Mouse (Mus musculus) layer of hippocampus, postnatal 10 days (tissue): Measurements from ENCODE around the gene Auts2. TPM values are rescaled to one million over a fixed set of nuclear protein-coding genes. Genes with fewer than 3 reads are reported as not detected.

Source experiments
- DNase-seq, 2 experiments: peaks; one replicate each; pipeline ENCODE4 v3.0.0; 2021; ENCODE audit warnings: low spot score in 2 of 2
- total RNA-seq, 2 experiments: library from RNA; stranded (reverse); gene quantifications; 2 replicates each; pipeline ENCODE4 v1.2.3; 2021

Gene Auts2
- total RNA-seq, 2 experiments from 2014 or later = 137 to 150 TPM

GRCm38 (mm10) chr5:131769273-131769672, 773.9 kb downstream of the Auts2 start:
- DNase-seq = no peak

- no peak for DNase-seq
These were observed 775.4 kb downstream of the Auts2 start for GRCm38 (mm10) chr5:131767699-131768264.

GRCm38 (mm10) chr5:131767176-131767575, 776.0 kb downstream of the Auts2 start:
- no peak for DNase-seq

GRCm38 (mm10) chr5:131759432-131759831, 783.7 kb downstream of the Auts2 start:
- no peak for DNase-seq

GRCm38 (mm10) chr5:131750330-131750729, 792.8 kb downstream of the Auts2 start:
- no peak for DNase-seq

- DNase-seq = no peak
These were observed 793.9 kb downstream of the Auts2 start for GRCm38 (mm10) chr5:131749211-131749610.

- no peak for DNase-seq
These were observed 800.1 kb downstream of the Auts2 start for GRCm38 (mm10) chr5:131743069-131743468.

- no peak for DNase-seq
These were observed 805.7 kb downstream of the Auts2 start for GRCm38 (mm10) chr5:131737476-131737875.

GRCm38 (mm10) chr5:131733324-131733660, 809.9 kb downstream of the Auts2 start:
- DNase-seq = no peak

GRCm38 (mm10) chr5:131732631-131733323, 810.4 kb downstream of the Auts2 start:
- no peak for DNase-seq

- DNase-seq = no peak
These were observed 813.7 kb downstream of the Auts2 start for GRCm38 (mm10) chr5:131729456-131729855.

- DNase-seq = no peak
These were observed 815.2 kb downstream of the Auts2 start for GRCm38 (mm10) chr5:131727909-131728308.

GRCm38 (mm10) chr5:131724508-131724907, 818.6 kb downstream of the Auts2 start:
- no peak for DNase-seq

GRCm38 (mm10) chr5:131722791-131723190, 820.4 kb downstream of the Auts2 start:
- DNase-seq = no peak

GRCm38 (mm10) chr5:131722361-131722760, 820.8 kb downstream of the Auts2 start:
- DNase-seq = no peak

- peak; percentile 23 to 35 for DNase-seq
These were observed 825.1 kb downstream of the Auts2 start for GRCm38 (mm10) chr5:131718013-131718412.

- no peak for DNase-seq
These were observed 825.7 kb downstream of the Auts2 start for GRCm38 (mm10) chr5:131717359-131717965.

- no peak for DNase-seq
These were observed 828.2 kb downstream of the Auts2 start for GRCm38 (mm10) chr5:131714979-131715378.

GRCm38 (mm10) chr5:131712441-131712840, 830.7 kb downstream of the Auts2 start:
- DNase-seq = no peak

- DNase-seq = no peak
These were observed 831.5 kb downstream of the Auts2 start for GRCm38 (mm10) chr5:131711474-131712129.

GRCm38 (mm10) chr5:131710735-131711473, 832.2 kb downstream of the Auts2 start:
- DNase-seq = no peak
